In genomic region chr13:49096826-49097225, GRCm38 (mm10) we compare ENCODE assay signal across 25 mouse cellular contexts. TPM values are rescaled to one million over a fixed set of nuclear protein-coding genes. Genes with fewer than 3 reads are reported as not detected.
DNase-seq lines count a peak whose midpoint lies in the region; ATAC-seq and TF ChIP-seq lines count a peak whose summit lies in the region.
"Had no signal": no experiment of that assay in that cellular context is flagged by ENCODE, and none has a peak within 500 bp of the region (broad histone marks: within the 10 kb centered on the region; RNA-seq: fewer than 3 reads in every experiment).

No protein-coding gene starts in this region.

- H3K27ac ChIP-seq in heart, embryonic 10.5 days: no peak overlapping the region
- no peak overlapping the region for H3K27ac ChIP-seq in heart, embryonic 11.5 days (ENCODE audit: low read depth, low read length)
- H3K27ac ChIP-seq in hindbrain, postnatal 0 days: no peak overlapping the region
- no peak overlapping the region for H3K27ac ChIP-seq in hindbrain, embryonic 10.5 days
- H3K27ac ChIP-seq: embryonic facial prominence, embryonic 13.5 days; embryonic facial prominence, embryonic 15.5 days; forebrain, embryonic 10.5 days; forebrain, embryonic 12.5 days had no signal

- no peak overlapping the region for H3K4me2 ChIP-seq in heart, embryonic 11.5 days
- no peak overlapping the region for H3K4me2 ChIP-seq in hindbrain, postnatal 0 days (ENCODE audit: low read depth, low read length)
- H3K4me2 ChIP-seq: embryonic facial prominence, embryonic 13.5 days; embryonic facial prominence, embryonic 15.5 days; forebrain, embryonic 12.5 days had no signal

- H3K27me3 ChIP-seq in heart, embryonic 10.5 days (ENCODE audit: insufficient read depth, poor library complexity, severe bottlenecking): no peaks in the 10 kb centered on the region
- no peaks in the 10 kb centered on the region; the same call in 1 of the 2 replicates for H3K27me3 ChIP-seq in heart, embryonic 11.5 days (ENCODE audit: control insufficient read depth, insufficient read depth, low read length)
- H3K27me3 ChIP-seq in hindbrain, postnatal 0 days (ENCODE audit: insufficient read depth, low read length): no peaks in the 10 kb centered on the region
- no peaks in the 10 kb centered on the region for H3K27me3 ChIP-seq in hindbrain, embryonic 10.5 days (ENCODE audit: insufficient read depth, poor library complexity, severe bottlenecking)
- H3K27me3 ChIP-seq: embryonic facial prominence, embryonic 13.5 days; embryonic facial prominence, embryonic 15.5 days; forebrain, embryonic 12.5 days had no signal

- no peak for TF ChIP-seq CTCF in hindbrain, postnatal 0 days (IDR thresholded peaks at IDR 0.05; ENCODE audit: low read depth)

- no peaks in the 10 kb centered on the region for H3K4me1 ChIP-seq in heart, embryonic 10.5 days
- H3K4me1 ChIP-seq in heart, embryonic 11.5 days (ENCODE audit: control insufficient read depth, insufficient read depth, low read length): no peaks in the 10 kb centered on the region
- 0 out of 2 replicates have a peak, but pooled peaks cover 7% of the 10 kb centered on the region for H3K4me1 ChIP-seq in hindbrain, postnatal 0 days (ENCODE audit: insufficient read depth, low read length)
- H3K4me1 ChIP-seq in hindbrain, embryonic 10.5 days (replicated peaks): no peaks in the 10 kb centered on the region
- H3K4me1 ChIP-seq: forebrain, embryonic 10.5 days; forebrain, embryonic 12.5 days had no signal

- WGBS in heart, embryonic 10.5 days: 88% methylated on average over 4 of the region's 4 CpGs
- WGBS in heart, embryonic 11.5 days (ENCODE audit: insufficient replicate concordance): 80% methylated on average over 4 of the region's 4 CpGs
- WGBS in hindbrain, postnatal 0 days: 84% methylated on average over 4 of the region's 4 CpGs
- WGBS in hindbrain, embryonic 10.5 days: 88% methylated on average over 4 of the region's 4 CpGs

- H3K9ac ChIP-seq in heart, embryonic 11.5 days (ENCODE audit: low read depth, low read length): no peak overlapping the region
- H3K9ac ChIP-seq in hindbrain, postnatal 0 days (replicated peaks; ENCODE audit: low read length): no peak overlapping the region
- H3K9ac ChIP-seq: embryonic facial prominence, embryonic 13.5 days; embryonic facial prominence, embryonic 15.5 days; forebrain, embryonic 12.5 days had no signal

- no peak overlapping the region for H3K4me3 ChIP-seq in heart, embryonic 10.5 days
- no peak overlapping the region for H3K4me3 ChIP-seq in heart, embryonic 11.5 days (ENCODE audit: low read depth, low read length)
- H3K4me3 ChIP-seq in hindbrain, postnatal 0 days (ENCODE audit: low read length): no peak overlapping the region
- H3K4me3 ChIP-seq in hindbrain, embryonic 10.5 days: no peak overlapping the region
- H3K4me3 ChIP-seq: embryonic facial prominence, embryonic 13.5 days; embryonic facial prominence, embryonic 15.5 days; erythroblast, embryonic 14.5 days; forebrain, embryonic 10.5 days; forebrain, embryonic 12.5 days had no signal

- peak; percentile 51 to 72 for DNase-seq in heart, adult 18-20 months
- DNase-seq in heart, embryonic 10.5 days (ENCODE audit: low spot score): no peak
- DNase-seq in heart, adult 8-10 months (ENCODE audit: low spot score): peak; percentile 36
- no peak for DNase-seq in hindbrain, postnatal 0 days (ENCODE audit: low spot score)
- DNase-seq in hindbrain, embryonic 10.5 days (ENCODE audit: low spot score): no peak
- DNase-seq: adrenal gland, adult 2 months; adrenal gland, postnatal 10 days; adrenal gland, postnatal 25 days; cerebellum, adult 11 months; cerebellum, adult 18-20 months; cerebellum, adult 8-10 months; cerebellum, adult 9-11 months; cerebellum, postnatal 14 days; cerebellum, postnatal 36 days; embryo, embryonic 11 days had no signal

- no peaks in the 10 kb centered on the region for H3K36me3 ChIP-seq in heart, embryonic 10.5 days
- H3K36me3 ChIP-seq in heart, embryonic 11.5 days (ENCODE audit: control insufficient read depth, insufficient read depth, low read length): no peaks in the 10 kb centered on the region
- H3K36me3 ChIP-seq in hindbrain, postnatal 0 days (ENCODE audit: insufficient read depth, low read length): peaks cover 23% of the 10 kb centered on the region; the same call in 1 of the 2 replicates
- peaks cover 69% of the 10 kb centered on the region for H3K36me3 ChIP-seq in hindbrain, embryonic 10.5 days
- H3K36me3 ChIP-seq: embryonic facial prominence, embryonic 15.5 days had no signal

- ATAC-seq in heart, embryonic 11.5 days (replicated peaks; ENCODE audit: insufficient number of reproducible peaks, low FRiP score, low TSS enrichment): no peak
- ATAC-seq in hindbrain, postnatal 0 days: 0 out of 2 replicates have a peak, but pooled peaks have one; percentile 14
- ATAC-seq: forebrain, embryonic 14.5 days had no signal

- no peaks in the 10 kb centered on the region for H3K9me3 ChIP-seq in heart, embryonic 10.5 days
- H3K9me3 ChIP-seq in heart, embryonic 11.5 days (replicated peaks; ENCODE audit: control insufficient read depth, low read length): no peaks in the 10 kb centered on the region
- no peaks in the 10 kb centered on the region for H3K9me3 ChIP-seq in hindbrain, postnatal 0 days (ENCODE audit: low read length)
- H3K9me3 ChIP-seq in hindbrain, embryonic 10.5 days: no peaks in the 10 kb centered on the region
- H3K9me3 ChIP-seq: embryonic facial prominence, embryonic 13.5 days; embryonic facial prominence, embryonic 15.5 days; forebrain, embryonic 10.5 days; forebrain, embryonic 12.5 days had no signal

RNA-seq across cellular contexts. Expression of gene Wnk2, which starts 51.0 kb away (rescaled TPM):
- 10 to 100 TPM; 70.1 to 70.9 TPM for total RNA-seq in heart, adult 18-20 months (2021)
- 0.89 TPM in 2 replicates for polyA plus RNA-seq in heart, embryonic 10.5 days (2016; fragmentation: Nextera tagmentation; extraction: Ambion mirVana)
- 10 to 100 TPM; 60.5 to 89.6 (median 75.4) TPM for total RNA-seq in heart, adult 8-10 months (2022)
- polyA plus RNA-seq in heart, embryonic 11.5 days (2014; fragmentation: Nextera tagmentation; extraction: Ambion mirVana): 0.99 and 1.6 TPM in 2 replicates
- 63.8 and 68.9 TPM in 2 replicates for total RNA-seq in hindbrain, postnatal 0 days (2014; rRNA removed)
- 14.5 and 15.1 TPM in 2 replicates for polyA plus RNA-seq in hindbrain, postnatal 0 days (2015; fragmentation: Nextera tagmentation; extraction: Ambion mirVana)
- 4.5 and 8.5 TPM in 2 replicates for polyA plus RNA-seq in hindbrain, embryonic 10.5 days (2016; fragmentation: Nextera tagmentation; extraction: Ambion mirVana)
- total RNA-seq: common myeloid progenitor, adult 5-6 weeks; MEL had no signal
- polyA plus RNA-seq: C2C12; erythroblast, embryonic 14.5 days had no signal

Comparison
In these comparisons a context has a peak if more than half of its experiments do, and no peak if none do; other contexts are left out.
1. DNase-seq: peak in heart, adult 18-20 months (2 of 2) and heart, adult 8-10 months (single experiment); none in heart, embryonic 10.5 days (single experiment), hindbrain, postnatal 0 days (single experiment) and hindbrain, embryonic 10.5 days (single experiment).